Comparison of ENCODE assay signal across 10 mouse cellular contexts in the genomic region with DNA sequence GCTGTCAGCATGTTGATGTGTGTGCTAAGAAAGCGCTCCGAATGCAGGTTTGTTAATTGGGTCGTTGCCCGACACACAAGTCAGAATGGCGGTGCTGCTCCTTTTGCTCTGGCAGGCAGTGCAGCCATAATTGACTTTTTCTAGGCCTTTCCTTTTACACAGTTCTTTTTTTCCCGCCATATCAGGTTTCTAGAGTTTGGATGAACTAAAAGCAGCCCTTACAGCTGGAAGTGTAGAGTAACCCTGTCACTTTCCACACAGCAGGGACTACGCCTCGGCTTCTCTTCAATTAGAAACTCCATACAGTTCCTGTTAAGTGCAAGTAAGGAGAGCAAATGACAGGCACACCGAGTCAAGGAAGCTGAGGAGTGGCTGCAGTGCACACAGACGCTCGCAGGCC.
A peak's percentile ranks its signal among the peaks of the same experiment; 100 is the strongest.
DNase-seq lines count a peak whose midpoint lies in the region; ATAC-seq and TF ChIP-seq lines count a peak whose summit lies in the region.
"Had no signal": no experiment of that assay in that cellular context is flagged by ENCODE, and none has a peak within 500 bp of the region (broad histone marks: within the 10 kb centered on the region; RNA-seq: fewer than 3 reads in every experiment).

No protein-coding gene starts in this region.

- no peak overlapping the region for H3K27ac ChIP-seq in lung, embryonic 14.5 days (ENCODE audit: low read depth)
- H3K27ac ChIP-seq in lung, postnatal 0 days (ENCODE audit: low read length): no peak overlapping the region
- H3K27ac ChIP-seq in embryonic facial prominence, embryonic 13.5 days: peak overlapping the region; percentile 18; the same call in 1 of the 2 replicates
- 0 out of 2 replicates have a peak overlapping the region, but pooled peaks have one; percentile 24 for H3K27ac ChIP-seq in stomach, postnatal 0 days (replicated peaks)
- H3K27ac ChIP-seq: hindbrain, embryonic 10.5 days; macrophage had no signal

- no peak overlapping the region for H3K9ac ChIP-seq in lung, embryonic 14.5 days
- no peak overlapping the region for H3K9ac ChIP-seq in lung, postnatal 0 days (replicated peaks; ENCODE audit: low read depth)
- no peak overlapping the region for H3K9ac ChIP-seq in embryonic facial prominence, embryonic 13.5 days
- H3K9ac ChIP-seq in stomach, postnatal 0 days (ENCODE audit: low read length): no peak overlapping the region; the same call in 1 of the 2 replicates

- no peak for ATAC-seq in lung, embryonic 14.5 days (ENCODE audit: insufficient read depth)
- ATAC-seq in lung, postnatal 0 days: no peak
- no peak for ATAC-seq in embryonic facial prominence, embryonic 13.5 days (ENCODE audit: insufficient number of reproducible peaks, insufficient read depth, low FRiP score, low TSS enrichment, low read depth)
- no peak for ATAC-seq in stomach, postnatal 0 days (ENCODE audit: low FRiP score, low TSS enrichment)

- H3K4me2 ChIP-seq in lung, embryonic 14.5 days: no peak overlapping the region
- H3K4me2 ChIP-seq in lung, postnatal 0 days (replicated peaks; ENCODE audit: low read depth, low read length): no peak overlapping the region
- no peak overlapping the region for H3K4me2 ChIP-seq in embryonic facial prominence, embryonic 13.5 days
- H3K4me2 ChIP-seq in stomach, postnatal 0 days (replicated peaks; ENCODE audit: low read depth): 0 out of 2 replicates have a peak overlapping the region, but pooled peaks have one; percentile 8

- H3K4me3 ChIP-seq in lung, embryonic 14.5 days (ENCODE audit: low read depth, low read length): no peak overlapping the region
- no peak overlapping the region for H3K4me3 ChIP-seq in lung, postnatal 0 days (ENCODE audit: low read depth, low read length)
- no peak overlapping the region for H3K4me3 ChIP-seq in embryonic facial prominence, embryonic 13.5 days
- H3K4me3 ChIP-seq in stomach, postnatal 0 days (ENCODE audit: low read depth, low read length): no peak overlapping the region
- H3K4me3 ChIP-seq: hindbrain, embryonic 10.5 days had no signal

- 53% methylated on average over 11 of the region's 11 CpGs for WGBS in lung, embryonic 14.5 days
- 67% methylated on average over 11 of the region's 11 CpGs for WGBS in lung, postnatal 0 days
- WGBS in embryonic facial prominence, embryonic 13.5 days: 51% methylated on average over 11 of the region's 11 CpGs
- WGBS in stomach, postnatal 0 days: 45% methylated on average over 11 of the region's 11 CpGs

- TF ChIP-seq EP300 in lung, postnatal 0 days (IDR thresholded peaks at IDR 0.05): no peak
- TF ChIP-seq EP300 in stomach, postnatal 0 days (optimal IDR thresholded peaks at IDR 0.05): no peak

- H3K4me1 ChIP-seq in lung, embryonic 14.5 days (ENCODE audit: insufficient read depth): peaks cover 6% of the 10 kb centered on the region
- H3K4me1 ChIP-seq in lung, postnatal 0 days (ENCODE audit: insufficient read depth, low read depth, low read length): peaks cover 5% of the 10 kb centered on the region; the same call in 1 of the 2 replicates
- peaks cover 9% of the 10 kb centered on the region for H3K4me1 ChIP-seq in embryonic facial prominence, embryonic 13.5 days
- no peaks in the 10 kb centered on the region for H3K4me1 ChIP-seq in stomach, postnatal 0 days (replicated peaks; ENCODE audit: control insufficient read depth, insufficient read depth)

- no peaks in the 10 kb centered on the region for H3K36me3 ChIP-seq in lung, embryonic 14.5 days (ENCODE audit: insufficient read depth)
- no peaks in the 10 kb centered on the region for H3K36me3 ChIP-seq in lung, postnatal 0 days (ENCODE audit: insufficient read depth, low read length)
- 0 out of 2 replicates have a peak, but pooled peaks cover 4% of the 10 kb centered on the region for H3K36me3 ChIP-seq in embryonic facial prominence, embryonic 13.5 days
- H3K36me3 ChIP-seq in stomach, postnatal 0 days (ENCODE audit: control insufficient read depth, insufficient read depth, low read length): no peaks in the 10 kb centered on the region
- H3K36me3 ChIP-seq: hindbrain, embryonic 10.5 days had no signal

- TF ChIP-seq CTCF in lung, embryonic 14.5 days (IDR thresholded peaks at IDR 0.05; ENCODE audit: low read depth): no peak
- TF ChIP-seq CTCF in lung, postnatal 0 days (IDR thresholded peaks at IDR 0.05): no peak
- TF ChIP-seq CTCF in stomach, postnatal 0 days (IDR thresholded peaks at IDR 0.05; ENCODE audit: low read depth): no peak

- H3K27me3 ChIP-seq in lung, embryonic 14.5 days (ENCODE audit: insufficient read depth, low read length): no peaks in the 10 kb centered on the region
- H3K27me3 ChIP-seq in lung, postnatal 0 days (replicated peaks; ENCODE audit: insufficient read depth, low read length): no peaks in the 10 kb centered on the region
- H3K27me3 ChIP-seq in embryonic facial prominence, embryonic 13.5 days: no peaks in the 10 kb centered on the region
- H3K27me3 ChIP-seq in stomach, postnatal 0 days (ENCODE audit: control insufficient read depth, insufficient read depth, low read length): no peaks in the 10 kb centered on the region

- no peaks in the 10 kb centered on the region for H3K9me3 ChIP-seq in lung, embryonic 14.5 days (ENCODE audit: low read depth, low read length)
- no peaks in the 10 kb centered on the region for H3K9me3 ChIP-seq in lung, postnatal 0 days (ENCODE audit: low read length)
- H3K9me3 ChIP-seq in embryonic facial prominence, embryonic 13.5 days: no peaks in the 10 kb centered on the region
- H3K9me3 ChIP-seq in stomach, postnatal 0 days (ENCODE audit: control insufficient read depth, low read length): no peaks in the 10 kb centered on the region
- H3K9me3 ChIP-seq: hindbrain, embryonic 10.5 days had no signal

- DNase-seq in lung, embryonic 14.5 days: peak; percentile 15
- no peak for DNase-seq in lung, postnatal 0 days (ENCODE audit: low spot score)
- DNase-seq in forelimb bud, embryonic 11.5 days (ENCODE audit: low read depth, low spot score): peak; percentile 27
- no peak for DNase-seq in stomach, postnatal 0 days (ENCODE audit: low spot score)
- DNase-seq in spleen, adult 12 weeks (ENCODE audit: low spot score): no peak
- DNase-seq in heart, adult 8-10 months (ENCODE audit: low spot score): no peak
- DNase-seq: kidney, postnatal 14 days had no signal

Comparison
In these comparisons a context has a peak if more than half of its experiments do, and no peak if none do; other contexts are left out.
1. DNase-seq: peak in lung, embryonic 14.5 days (single experiment) and forelimb bud, embryonic 11.5 days (single experiment); none in lung, postnatal 0 days (single experiment), stomach, postnatal 0 days (single experiment), spleen, adult 12 weeks (single experiment) and heart, adult 8-10 months (single experiment).
2. H3K27ac ChIP-seq: peak in embryonic facial prominence, embryonic 13.5 days (single experiment) and stomach, postnatal 0 days (single experiment); none in lung, embryonic 14.5 days (single experiment) and lung, postnatal 0 days (single experiment).